Mouse (Mus musculus) layer of hippocampus, adult 11-12 months (tissue): ENCODE results near the gene Mvb12a.

Source experiments
- DNase-seq: peaks from one replicate; pipeline ENCODE4 v3.0.0; 2022; ENCODE audit warnings: low spot score

Mvb12a gene

GRCm38 (mm10) chr8:71542632-71543343 lies at the start of gene Mvb12a:
Gene Mvb12a (plus strand): TSS chr8:71542922.
- DNase-seq, result peak; percentile 99

GRCm38 (mm10) chr8:71495039-71495438 lies 47.7 kb upstream of the Mvb12a start:
- peak; percentile 86 for DNase-seq

GRCm38 (mm10) chr8:71495811-71496210 lies 46.9 kb upstream of the Mvb12a start:
- no peak for DNase-seq

GRCm38 (mm10) chr8:71496481-71496880 lies 46.2 kb upstream of the Mvb12a start:
- peak; percentile 58 for DNase-seq

GRCm38 (mm10) chr8:71497077-71497645 lies 45.6 kb upstream of the Mvb12a start:
- DNase-seq, result no peak

- DNase-seq, result no peak
Observed at GRCm38 (mm10) chr8:71497881-71498501, 44.7 kb upstream of the Mvb12a start.

- no peak for DNase-seq
Observed at GRCm38 (mm10) chr8:71498816-71499690, 43.7 kb upstream of the Mvb12a start.

- no peak for DNase-seq
Observed at GRCm38 (mm10) chr8:71504349-71504748, 38.4 kb upstream of the Mvb12a start.

- DNase-seq, result no peak
Observed at GRCm38 (mm10) chr8:71505326-71505725, 37.4 kb upstream of the Mvb12a start.

- DNase-seq, result no peak
Observed at GRCm38 (mm10) chr8:71505979-71506378, 36.7 kb upstream of the Mvb12a start.

- peak; percentile 80 for DNase-seq
Observed at GRCm38 (mm10) chr8:71507589-71508104, 35.1 kb upstream of the Mvb12a start.

- no peak for DNase-seq
Observed at GRCm38 (mm10) chr8:71509316-71509715, 33.4 kb upstream of the Mvb12a start.

- DNase-seq, result no peak
Observed at GRCm38 (mm10) chr8:71511644-71512043, 31.1 kb upstream of the Mvb12a start, which contains the start of gene Plvap. Gene Plvap (minus strand): TSS chr8:71511752.

- DNase-seq, result no peak
Observed at GRCm38 (mm10) chr8:71513018-71513754, 29.5 kb upstream of the Mvb12a start.

- DNase-seq, result no peak
Observed at GRCm38 (mm10) chr8:71515043-71515442, 27.7 kb upstream of the Mvb12a start.

- DNase-seq, result no peak
Observed at GRCm38 (mm10) chr8:71516786-71517185, 25.9 kb upstream of the Mvb12a start.

- DNase-seq, result peak; percentile 55
Observed at GRCm38 (mm10) chr8:71519037-71519825, 23.5 kb upstream of the Mvb12a start.

GRCm38 (mm10) chr8:71521634-71522033 lies 21.1 kb upstream of the Mvb12a start:
- peak; percentile 95 for DNase-seq

GRCm38 (mm10) chr8:71525226-71526050 lies 17.3 kb upstream of the Mvb12a start, which contains the start of gene Ccdc194:
Gene Ccdc194 (minus strand): TSS chr8:71525711.
- no peak for DNase-seq
